Mouse (Mus musculus) kidney, postnatal 4 days (tissue): Measurements from ENCODE around the gene Cyb561d1.
A peak's percentile ranks its signal among the peaks of the same experiment; 100 is the strongest.

ENCODE experiments used
- DNase-seq, 2 experiments: peaks; one replicate each; pipeline ENCODE4 v3.0.0; 2021; ENCODE audit warnings: mixed read lengths in 2 of 2

Gene Cyb561d1

GRCm38 (mm10) chr3:108166486-108167211 is 34.4 kb downstream of the Cyb561d1 start:
- DNase-seq = peak; percentile 74 to 83

GRCm38 (mm10) chr3:108165532-108166315 is 35.3 kb downstream of the Cyb561d1 start:
- DNase-seq = peak in 1 of 2 experiments; percentile 32

- DNase-seq = peak; percentile 85 to 87
Observed at GRCm38 (mm10) chr3:108164807-108165206, 36.2 kb downstream of the Cyb561d1 start.

- DNase-seq = no peak
Observed at GRCm38 (mm10) chr3:108164091-108164490, 36.9 kb downstream of the Cyb561d1 start.

- no peak for DNase-seq
Observed at GRCm38 (mm10) chr3:108158383-108159037, 42.5 kb downstream of the Cyb561d1 start.

GRCm38 (mm10) chr3:108154656-108155055 is 46.4 kb downstream of the Cyb561d1 start, which contains the start of gene Gpr61:
Gene Gpr61 (minus strand): TSS chr3:108154882.
- DNase-seq = no peak

- no peak for DNase-seq
Observed at GRCm38 (mm10) chr3:108152290-108152689, 48.7 kb downstream of the Cyb561d1 start.

GRCm38 (mm10) chr3:108147386-108148235 is 53.4 kb downstream of the Cyb561d1 start:
- DNase-seq = peak; percentile 95 to 96

- no peak for DNase-seq
Observed at GRCm38 (mm10) chr3:108146671-108147070, 54.3 kb downstream of the Cyb561d1 start.
